Mouse (Mus musculus) embryonic facial prominence, embryonic 15.5 days (tissue): ENCODE measurements around the gene Trim14. TPM values are rescaled to one million over a fixed set of nuclear protein-coding genes. Genes with fewer than 3 reads are reported as not detected.

ENCODE experiments used
- ATAC-seq: fragments of 200-750 bp; cut with Nextera tagmentation; 2 replicates; pipeline ENCODE4 v1.8.0; 2017; ENCODE audit warnings: low read depth, moderate TSS enrichment; ENCODE audit not compliant: insufficient number of reproducible peaks, low FRiP score, low TSS enrichment
- H3K27ac ChIP-seq: fragments of 300-500 bp; sonication (generic); replicated peaks from 2 replicates; pipeline ENCODE4 v1.5.1; 2015; ENCODE audit warnings: mild to moderate bottlenecking, inconsistent platforms
- H3K27me3 ChIP-seq: fragments of 300-500 bp; sonication (generic); 2 replicates; pipeline ENCODE4 v1.6.1; 2015; ENCODE audit warnings: inconsistent platforms
- H3K36me3 ChIP-seq: fragments of 300-500 bp; sonication (generic); 2 replicates; pipeline ENCODE4 v1.6.1; 2015; ENCODE audit warnings: mild to moderate bottlenecking, inconsistent platforms
- H3K4me1 ChIP-seq: fragments of 300-500 bp; sonication (generic); 2 replicates; pipeline ENCODE4 v1.6.1; 2015; ENCODE audit warnings: inconsistent platforms
- H3K4me2 ChIP-seq: fragments of 300-500 bp; sonication (generic); replicated peaks from 2 replicates; pipeline ENCODE4 v1.6.1; 2015; ENCODE audit warnings: mild to moderate bottlenecking, inconsistent platforms
- H3K4me3 ChIP-seq: fragments of 300-500 bp; sonication (generic); replicated peaks from 2 replicates; pipeline ENCODE4 v1.5.1; 2015; ENCODE audit warnings: mild to moderate bottlenecking, inconsistent platforms
- H3K9ac ChIP-seq: fragments of 300-500 bp; sonication (generic); 2 replicates; pipeline ENCODE4 v1.6.1; 2015; ENCODE audit warnings: inconsistent platforms
- H3K9me3 ChIP-seq: fragments of 300-500 bp; sonication (generic); replicated peaks from 2 replicates; pipeline ENCODE4 v1.6.1; 2016; ENCODE audit warnings: inconsistent platforms
- WGBS: fragments of 180-500 bp; shearing (Covaris S2); methylation state at CpG from one replicate; pipeline ENCODE4 v1.1.7; 2015; 5-methylcytosine and 5-hydroxymethylcytosine counted together
- polyA plus RNA-seq: library from polyadenylated mRNA; unstranded; fragments of >200 nt; fragmentation: Nextera tagmentation; extraction: Ambion mirVana; gene quantifications from 2 replicates; pipeline ENCODE4 v1.2.1, GENCODE M21; 2015

The Trim14 gene
- polyA plus RNA-seq, 1 experiment from 2014 or later = 2.3 TPM

GRCm38 (mm10) chr4:46574024-46574753, 38.2 kb upstream of the Trim14 start:
- H3K27ac ChIP-seq = no peak overlapping the region
- no peaks in the 10 kb centered on the region for H3K36me3 ChIP-seq
- H3K4me2 ChIP-seq = no peak overlapping the region
- ATAC-seq = no peak
- no peak overlapping the region for H3K4me3 ChIP-seq
- no peaks in the 10 kb centered on the region for H3K4me1 ChIP-seq
- WGBS = 47% methylated on average over 9 of the region's 9 CpGs
- H3K9me3 ChIP-seq = no peaks in the 10 kb centered on the region
- no peak overlapping the region for H3K9ac ChIP-seq
- no peaks in the 10 kb centered on the region for H3K27me3 ChIP-seq

- ATAC-seq = no peak
- Histone ChIP-seq H3K4me1 (no peaks in the 10 kb centered on the region), H3K27ac (no peak overlapping the region), H3K4me2 (no peak overlapping the region), H3K9me3 (no peaks in the 10 kb centered on the region), H3K27me3 (no peaks in the 10 kb centered on the region), H3K9ac (no peak overlapping the region), H3K4me3 (no peak overlapping the region), H3K36me3 (no peaks in the 10 kb centered on the region)
- 85% methylated on average over 4 of the region's 4 CpGs for WGBS
Observed at GRCm38 (mm10) chr4:46572616-46573015, 36.7 kb upstream of the Trim14 start.

- no peak overlapping the region for H3K27ac ChIP-seq
- H3K27me3 ChIP-seq = no peaks in the 10 kb centered on the region
Observed at GRCm38 (mm10) chr4:46571744-46572143, 35.8 kb upstream of the Trim14 start.

GRCm38 (mm10) chr4:46569671-46570070, 33.7 kb upstream of the Trim14 start:
- Histone ChIP-seq H3K4me3 (no peak overlapping the region), H3K9me3 (no peaks in the 10 kb centered on the region), H3K36me3 (no peaks in the 10 kb centered on the region), H3K9ac (no peak overlapping the region), H3K4me2 (no peak overlapping the region), H3K27me3 (no peaks in the 10 kb centered on the region), H3K4me1 (no peaks in the 10 kb centered on the region; the same call in 1 of the 2 replicates), H3K27ac (no peak overlapping the region)
- ATAC-seq = no peak
- WGBS = 49% methylated on average over 5 of the region's 5 CpGs

More at GRCm38 (mm10) chr4:46571744-46572143, 35.8 kb upstream of the Trim14 start:
- H3K4me1 ChIP-seq = no peaks in the 10 kb centered on the region
- no peak overlapping the region for H3K4me3 ChIP-seq
- 90% methylated on average over 9 of the region's 9 CpGs for WGBS
- H3K4me2 ChIP-seq = no peak overlapping the region
- H3K9me3 ChIP-seq = no peaks in the 10 kb centered on the region
- ATAC-seq = no peak
- H3K9ac ChIP-seq = no peak overlapping the region
- H3K36me3 ChIP-seq = no peaks in the 10 kb centered on the region

GRCm38 (mm10) chr4:46568169-46568568, 32.2 kb upstream of the Trim14 start:
- H3K36me3 ChIP-seq = no peaks in the 10 kb centered on the region
- no peak overlapping the region for H3K9ac ChIP-seq
- ATAC-seq = no peak
- no peaks in the 10 kb centered on the region for H3K9me3 ChIP-seq
- H3K4me3 ChIP-seq = no peak overlapping the region
- WGBS = 81% methylated on average over 8 of the region's 8 CpGs
- no peaks in the 10 kb centered on the region for H3K27me3 ChIP-seq
- no peak overlapping the region for H3K4me2 ChIP-seq
- no peaks in the 10 kb centered on the region; the same call in 1 of the 2 replicates for H3K4me1 ChIP-seq
- no peak overlapping the region for H3K27ac ChIP-seq

- H3K9ac ChIP-seq = no peak overlapping the region
- no peaks in the 10 kb centered on the region for H3K36me3 ChIP-seq
- WGBS = 71% methylated on average over 8 of the region's 8 CpGs
- no peak for ATAC-seq
- H3K27me3 ChIP-seq = no peaks in the 10 kb centered on the region
- no peak overlapping the region for H3K4me2 ChIP-seq
- H3K9me3 ChIP-seq = no peaks in the 10 kb centered on the region
- H3K4me1 ChIP-seq = no peaks in the 10 kb centered on the region; the same call in 1 of the 2 replicates
- no peak overlapping the region for H3K4me3 ChIP-seq
- no peak overlapping the region for H3K27ac ChIP-seq
Observed at GRCm38 (mm10) chr4:46566931-46567671, 31.2 kb upstream of the Trim14 start.

GRCm38 (mm10) chr4:46565393-46565955, 29.5 kb upstream of the Trim14 start:
- H3K36me3 ChIP-seq = no peaks in the 10 kb centered on the region
- H3K4me1 ChIP-seq = no peaks in the 10 kb centered on the region; the same call in 1 of the 2 replicates
- H3K9ac ChIP-seq = no peak overlapping the region
- no peaks in the 10 kb centered on the region for H3K27me3 ChIP-seq
- ATAC-seq = no peak
- no peak overlapping the region for H3K4me2 ChIP-seq
- H3K9me3 ChIP-seq = no peaks in the 10 kb centered on the region
- 72% methylated on average over 4 of the region's 4 CpGs for WGBS
- no peak overlapping the region for H3K4me3 ChIP-seq
- H3K27ac ChIP-seq = no peak overlapping the region

- no peak overlapping the region for H3K27ac ChIP-seq
- no peak overlapping the region for H3K4me3 ChIP-seq
- H3K9me3 ChIP-seq = no peaks in the 10 kb centered on the region
- H3K4me2 ChIP-seq = no peak overlapping the region
- no peak for ATAC-seq
- H3K27me3 ChIP-seq = no peaks in the 10 kb centered on the region
- WGBS = 84% methylated on average over 4 of the region's 4 CpGs
- no peak overlapping the region for H3K9ac ChIP-seq
- no peaks in the 10 kb centered on the region; the same call in 1 of the 2 replicates for H3K4me1 ChIP-seq
- H3K36me3 ChIP-seq = no peaks in the 10 kb centered on the region
Observed at GRCm38 (mm10) chr4:46564247-46564646, 28.3 kb upstream of the Trim14 start.

GRCm38 (mm10) chr4:46563847-46564246, 27.9 kb upstream of the Trim14 start:
- H3K27me3 ChIP-seq = no peaks in the 10 kb centered on the region
- no peak for ATAC-seq
- WGBS = 56% methylated on average over 10 of the region's 10 CpGs
- H3K4me1 ChIP-seq = no peaks in the 10 kb centered on the region; the same call in 1 of the 2 replicates
- no peaks in the 10 kb centered on the region for H3K9me3 ChIP-seq
- H3K4me3 ChIP-seq = no peak overlapping the region
- H3K4me2 ChIP-seq = no peak overlapping the region
- H3K9ac ChIP-seq = no peak overlapping the region
- no peak overlapping the region for H3K27ac ChIP-seq
- H3K36me3 ChIP-seq = no peaks in the 10 kb centered on the region

GRCm38 (mm10) chr4:46562841-46563240, 26.9 kb upstream of the Trim14 start:
- ATAC-seq = no peak
- H3K4me1 ChIP-seq = no peaks in the 10 kb centered on the region; the same call in 1 of the 2 replicates
- H3K4me2 ChIP-seq = no peak overlapping the region
- WGBS = 95% methylated on average over 14 of the region's 14 CpGs
- no peaks in the 10 kb centered on the region for H3K9me3 ChIP-seq
- H3K36me3 ChIP-seq = no peaks in the 10 kb centered on the region
- H3K27ac ChIP-seq = no peak overlapping the region
- H3K4me3 ChIP-seq = no peak overlapping the region
- H3K27me3 ChIP-seq = no peaks in the 10 kb centered on the region
- no peak overlapping the region for H3K9ac ChIP-seq

GRCm38 (mm10) chr4:46562037-46562436, 26.1 kb upstream of the Trim14 start:
- Histone ChIP-seq H3K4me2 (no peak overlapping the region), H3K4me3 (no peak overlapping the region), H3K9me3 (no peaks in the 10 kb centered on the region), H3K9ac (no peak overlapping the region), H3K27ac (no peak overlapping the region), H3K36me3 (no peaks in the 10 kb centered on the region), H3K27me3 (no peaks in the 10 kb centered on the region), H3K4me1 (no peaks in the 10 kb centered on the region; the same call in 1 of the 2 replicates)
- WGBS = 73% methylated on average over 5 of the region's 5 CpGs
- no peak for ATAC-seq
